Mouse (Mus musculus): ENCODE data around the gene Dennd1b.

DNA sequence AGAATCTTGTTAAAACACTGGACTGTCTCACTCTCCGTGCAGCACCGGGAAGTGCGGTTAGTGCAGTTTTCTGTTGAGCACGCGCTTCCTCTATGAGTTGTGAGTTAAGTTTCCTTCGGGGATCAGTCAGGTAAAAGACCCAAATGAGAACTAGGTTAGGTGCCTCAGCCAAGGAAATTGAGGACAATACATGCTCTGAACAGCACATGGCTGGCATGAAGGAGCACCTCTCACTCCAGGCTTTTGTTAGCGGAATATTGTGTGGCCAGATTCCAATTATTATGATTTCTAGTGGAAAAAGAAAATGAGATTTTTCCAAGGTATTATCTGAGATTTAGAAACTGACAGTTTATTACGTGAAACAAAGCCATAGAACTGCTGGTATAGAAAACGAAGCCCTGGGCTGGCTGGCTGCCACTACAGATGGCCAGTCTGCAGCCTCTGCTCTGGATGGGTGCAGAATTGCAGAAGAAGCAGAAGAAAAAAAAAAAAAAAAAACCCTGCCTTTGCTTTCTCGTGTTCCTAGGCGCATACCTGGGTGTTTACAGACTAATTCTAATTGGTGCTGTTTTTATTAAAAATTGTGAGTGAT is 86.7 kb downstream of the Dennd1b start:
- TF ChIP-seq CTCF (IDR thresholded peaks at IDR 0.05; ENCODE audit: low read depth) (no peak), EP300 (IDR thresholded peaks at IDR 0.05; ENCODE audit: low read depth) (no peak)

Measured in liver, embryonic 14.5 days (tissue).